Comparison of ENCODE assay signal across 16 mouse cellular contexts in the genomic region with DNA sequence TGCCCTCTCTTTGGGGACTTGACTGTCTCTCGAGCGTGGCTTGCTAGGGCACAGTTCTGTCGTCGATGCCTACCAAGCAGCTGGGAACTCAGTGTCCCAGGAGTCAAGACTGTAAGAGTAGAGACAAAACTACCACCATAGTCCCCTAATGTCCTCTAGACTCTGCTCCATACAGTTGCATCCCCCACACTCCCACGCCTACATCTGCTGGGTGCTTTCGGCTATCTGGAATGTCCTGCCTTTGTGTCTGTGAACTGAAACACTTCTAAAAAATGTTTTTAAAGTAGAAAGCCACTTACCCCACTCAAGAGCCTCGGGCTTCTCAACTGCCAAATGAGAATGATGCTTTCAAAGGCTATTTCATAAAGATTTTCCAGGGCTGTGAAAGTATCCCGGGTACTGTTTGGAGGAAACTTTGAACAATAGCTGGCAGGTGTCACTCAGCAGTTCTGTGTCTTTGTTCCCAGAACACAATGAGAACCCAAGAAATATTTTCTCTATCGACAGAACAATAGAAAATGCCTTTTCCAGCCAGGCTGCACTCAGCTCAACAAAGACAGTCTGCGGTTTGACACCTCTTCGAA. TPM values are rescaled to one million over a fixed set of nuclear protein-coding genes. Genes with fewer than 3 reads are reported as not detected.
DNase-seq lines count a peak whose midpoint lies in the region; ATAC-seq and TF ChIP-seq lines count a peak whose summit lies in the region.
"Had no signal": no experiment of that assay in that cellular context is flagged by ENCODE, and none has a peak within 500 bp of the region (broad histone marks: within the 10 kb centered on the region; RNA-seq: fewer than 3 reads in every experiment).

No protein-coding gene starts in this region.

- no peak for TF ChIP-seq CTCF in forebrain, postnatal 0 days (IDR thresholded peaks at IDR 0.05; ENCODE audit: low read depth)
- TF ChIP-seq CTCF in heart, postnatal 0 days (IDR thresholded peaks at IDR 0.05; ENCODE audit: low read depth), result no peak

- H3K36me3 ChIP-seq in hindbrain, embryonic 10.5 days, result 0 out of 2 replicates have a peak, but pooled peaks cover 3% of the 10 kb centered on the region
- no peaks in the 10 kb centered on the region for H3K36me3 ChIP-seq in hindbrain, embryonic 12.5 days
- no peaks in the 10 kb centered on the region for H3K36me3 ChIP-seq in neural tube, embryonic 13.5 days
- H3K36me3 ChIP-seq in neural tube, embryonic 15.5 days, result no peaks in the 10 kb centered on the region
- no peaks in the 10 kb centered on the region for H3K36me3 ChIP-seq in forebrain, postnatal 0 days (ENCODE audit: insufficient read depth)
- H3K36me3 ChIP-seq in heart, postnatal 0 days (replicated peaks; ENCODE audit: control insufficient read depth, insufficient read depth, low read length), result no peaks in the 10 kb centered on the region
- H3K36me3 ChIP-seq: embryonic facial prominence, embryonic 13.5 days; liver, embryonic 12.5 days had no signal

- H3K4me2 ChIP-seq in hindbrain, embryonic 12.5 days (replicated peaks), result no peak overlapping the region
- no peak overlapping the region for H3K4me2 ChIP-seq in neural tube, embryonic 13.5 days
- no peak overlapping the region for H3K4me2 ChIP-seq in neural tube, embryonic 15.5 days
- no peak overlapping the region for H3K4me2 ChIP-seq in forebrain, postnatal 0 days (ENCODE audit: low read depth)
- H3K4me2 ChIP-seq in heart, postnatal 0 days (ENCODE audit: low read depth, low read length), result no peak overlapping the region
- H3K4me2 ChIP-seq: embryonic facial prominence, embryonic 13.5 days; liver, embryonic 12.5 days had no signal

- no peak overlapping the region for H3K4me3 ChIP-seq in hindbrain, embryonic 10.5 days
- no peak overlapping the region for H3K4me3 ChIP-seq in hindbrain, embryonic 12.5 days
- H3K4me3 ChIP-seq in neural tube, embryonic 13.5 days, result no peak overlapping the region
- H3K4me3 ChIP-seq in neural tube, embryonic 15.5 days (replicated peaks), result no peak overlapping the region
- no peak overlapping the region for H3K4me3 ChIP-seq in forebrain, postnatal 0 days (ENCODE audit: low read depth, low read length)
- no peak overlapping the region for H3K4me3 ChIP-seq in heart, postnatal 0 days (ENCODE audit: low read depth, low read length)
- H3K4me3 ChIP-seq: embryonic facial prominence, embryonic 13.5 days; liver, embryonic 12.5 days had no signal

- H3K9me3 ChIP-seq in hindbrain, embryonic 10.5 days, result no peaks in the 10 kb centered on the region
- no peaks in the 10 kb centered on the region for H3K9me3 ChIP-seq in hindbrain, embryonic 12.5 days (replicated peaks)
- no peaks in the 10 kb centered on the region for H3K9me3 ChIP-seq in neural tube, embryonic 13.5 days
- no peaks in the 10 kb centered on the region for H3K9me3 ChIP-seq in neural tube, embryonic 15.5 days (replicated peaks)
- no peaks in the 10 kb centered on the region for H3K9me3 ChIP-seq in forebrain, postnatal 0 days (ENCODE audit: low read length)
- H3K9me3 ChIP-seq in heart, postnatal 0 days (replicated peaks; ENCODE audit: control insufficient read depth, low read length), result no peaks in the 10 kb centered on the region
- H3K9me3 ChIP-seq: embryonic facial prominence, embryonic 13.5 days; liver, embryonic 12.5 days had no signal

- H3K27me3 ChIP-seq in hindbrain, embryonic 10.5 days (ENCODE audit: insufficient read depth, poor library complexity, severe bottlenecking), result no peaks in the 10 kb centered on the region
- H3K27me3 ChIP-seq in hindbrain, embryonic 12.5 days, result no peaks in the 10 kb centered on the region
- no peaks in the 10 kb centered on the region for H3K27me3 ChIP-seq in neural tube, embryonic 13.5 days
- no peaks in the 10 kb centered on the region for H3K27me3 ChIP-seq in neural tube, embryonic 15.5 days (replicated peaks)
- H3K27me3 ChIP-seq in forebrain, postnatal 0 days (ENCODE audit: insufficient read depth, low read length), result no peaks in the 10 kb centered on the region
- H3K27me3 ChIP-seq in heart, postnatal 0 days (ENCODE audit: control insufficient read depth, insufficient read depth, low read length), result no peaks in the 10 kb centered on the region
- H3K27me3 ChIP-seq: CH12.LX; embryonic facial prominence, embryonic 13.5 days; liver, embryonic 12.5 days; Patski had no signal

- H3K9ac ChIP-seq in hindbrain, embryonic 12.5 days, result no peak overlapping the region
- H3K9ac ChIP-seq in neural tube, embryonic 13.5 days, result no peak overlapping the region
- no peak overlapping the region for H3K9ac ChIP-seq in neural tube, embryonic 15.5 days (replicated peaks)
- H3K9ac ChIP-seq in forebrain, postnatal 0 days, result no peak overlapping the region
- no peak overlapping the region for H3K9ac ChIP-seq in heart, postnatal 0 days (replicated peaks; ENCODE audit: low read depth, low read length)
- H3K9ac ChIP-seq: embryonic facial prominence, embryonic 13.5 days; liver, embryonic 12.5 days had no signal

- DNase-seq in hindbrain, embryonic 10.5 days (ENCODE audit: low spot score), result no peak
- DNase-seq in forebrain, postnatal 0 days, result no peak
- no peak for DNase-seq in heart, postnatal 0 days (ENCODE audit: low spot score)
- DNase-seq in spleen, adult 18-20 months, result no peak
- no peak for DNase-seq in ovary, postnatal 10 days (ENCODE audit: low spot score)
- DNase-seq: adrenal gland, adult 8-10 months; cerebellum, postnatal 25 days; kidney, adult 11 months; thymus, adult 18-20 months had no signal

- peaks cover 50% of the 10 kb centered on the region for H3K4me1 ChIP-seq in hindbrain, embryonic 10.5 days (replicated peaks)
- H3K4me1 ChIP-seq in hindbrain, embryonic 12.5 days, result peaks cover 32% of the 10 kb centered on the region
- peaks cover 50% of the 10 kb centered on the region for H3K4me1 ChIP-seq in neural tube, embryonic 13.5 days (replicated peaks)
- H3K4me1 ChIP-seq in neural tube, embryonic 15.5 days, result peaks cover 34% of the 10 kb centered on the region
- 0 out of 2 replicates have a peak, but pooled peaks cover 5% of the 10 kb centered on the region for H3K4me1 ChIP-seq in forebrain, postnatal 0 days (ENCODE audit: insufficient read depth)
- H3K4me1 ChIP-seq in heart, postnatal 0 days (ENCODE audit: control insufficient read depth, insufficient read depth), result peaks cover 52% of the 10 kb centered on the region

- no peak for ATAC-seq in hindbrain, embryonic 12.5 days (ENCODE audit: low FRiP score)
- ATAC-seq in neural tube, embryonic 13.5 days (ENCODE audit: low read depth), result no peak
- ATAC-seq in neural tube, embryonic 15.5 days (ENCODE audit: low FRiP score), result no peak
- ATAC-seq in forebrain, postnatal 0 days, result peak; percentile 20; the same call in 1 of the 2 replicates
- no peak for ATAC-seq in heart, postnatal 0 days (ENCODE audit: insufficient read depth, low read depth)
- ATAC-seq: liver, embryonic 12.5 days; Patski had no signal

- TF ChIP-seq EP300 in heart, postnatal 0 days (IDR thresholded peaks at IDR 0.05; ENCODE audit: low read depth), result no peak

- H3K27ac ChIP-seq in hindbrain, embryonic 10.5 days, result peak overlapping the region; percentile 40
- H3K27ac ChIP-seq in hindbrain, embryonic 12.5 days, result no peak overlapping the region
- peak overlapping the region; percentile 1; the same call in 1 of the 2 replicates for H3K27ac ChIP-seq in neural tube, embryonic 13.5 days (replicated peaks)
- no peak overlapping the region for H3K27ac ChIP-seq in neural tube, embryonic 15.5 days (replicated peaks)
- no peak overlapping the region for H3K27ac ChIP-seq in forebrain, postnatal 0 days (ENCODE audit: low read depth, low read length)
- peak overlapping the region; percentile 81 for H3K27ac ChIP-seq in heart, postnatal 0 days (ENCODE audit: low read depth)
- H3K27ac ChIP-seq: embryonic facial prominence, embryonic 13.5 days; liver, embryonic 12.5 days had no signal

- WGBS in hindbrain, embryonic 10.5 days, result 68% methylated on average over 11 of the region's 11 CpGs
- WGBS in hindbrain, embryonic 12.5 days, result 57% methylated on average over 11 of the region's 11 CpGs
- WGBS in neural tube, embryonic 13.5 days, result 66% methylated on average over 11 of the region's 11 CpGs
- WGBS in neural tube, embryonic 15.5 days, result 68% methylated on average over 11 of the region's 11 CpGs
- 64% methylated on average over 11 of the region's 11 CpGs for WGBS in forebrain, postnatal 0 days
- 31% methylated on average over 11 of the region's 11 CpGs for WGBS in heart, postnatal 0 days

RNA-seq across cellular contexts. Expression of a gene that starts 28.8 kb away (rescaled TPM):
- polyA plus RNA-seq in hindbrain, embryonic 10.5 days (2016; fragmentation: Nextera tagmentation; extraction: Ambion mirVana), result 29.4 and 30.7 TPM in 2 replicates
- 47.4 and 47.9 TPM in 2 replicates for polyA plus RNA-seq in hindbrain, embryonic 12.5 days (2016; fragmentation: Nextera tagmentation; extraction: Ambion mirVana)
- polyA plus RNA-seq in neural tube, embryonic 13.5 days (2015; fragmentation: Nextera tagmentation; extraction: Ambion mirVana), result 41.5 and 45.4 TPM in 2 replicates
- 37.0 and 37.8 TPM in 2 replicates for polyA plus RNA-seq in neural tube, embryonic 15.5 days (2015; fragmentation: Nextera tagmentation; extraction: Ambion mirVana)
- 46.9 and 53.6 TPM in 2 replicates for total RNA-seq in forebrain, postnatal 0 days (2014; rRNA removed)
- polyA plus RNA-seq in forebrain, postnatal 0 days (2015; fragmentation: Nextera tagmentation; extraction: Ambion mirVana), result 10.8 and 17.7 TPM in 2 replicates
- total RNA-seq in heart, postnatal 0 days (2014; rRNA removed; ENCODE audit: low replicate concordance), result 43.0 and 46.1 TPM in 2 replicates
- polyA plus RNA-seq in heart, postnatal 0 days (2015; fragmentation: Nextera tagmentation; extraction: Ambion mirVana), result 16.9 and 19.3 TPM in 2 replicates

Comparison
In these comparisons a context has a peak if more than half of its experiments do, and no peak if none do; other contexts are left out.
1. H3K27ac ChIP-seq: peak in hindbrain, embryonic 10.5 days (single experiment), neural tube, embryonic 13.5 days (single experiment) and heart, postnatal 0 days (single experiment); none in hindbrain, embryonic 12.5 days (single experiment), neural tube, embryonic 15.5 days (single experiment) and forebrain, postnatal 0 days (single experiment).